Mouse (Mus musculus): ENCODE results near the gene 1110051M20Rik.

GRCm38 (mm10) chr2:91331051-91331843, 113.3 kb downstream of the 1110051M20Rik start:
- TF ChIP-seq POLR2A (IDR thresholded peaks at IDR 0.05; ENCODE audit: insufficient read depth, low read depth, low read length) (no peak), CTCF (IDR thresholded peaks at IDR 0.05; ENCODE audit: insufficient read depth, low read depth, low read length) (no peak)
